Mouse (Mus musculus) retina, postnatal 7 days (tissue): ENCODE data around the gene Ell2.

Experiments
- DNase-seq: peaks from one replicate; pipeline ENCODE4 v3.0.0-alpha.2; 2012; ENCODE audit warnings: low read depth, low spot score

The Ell2 gene

DNA sequence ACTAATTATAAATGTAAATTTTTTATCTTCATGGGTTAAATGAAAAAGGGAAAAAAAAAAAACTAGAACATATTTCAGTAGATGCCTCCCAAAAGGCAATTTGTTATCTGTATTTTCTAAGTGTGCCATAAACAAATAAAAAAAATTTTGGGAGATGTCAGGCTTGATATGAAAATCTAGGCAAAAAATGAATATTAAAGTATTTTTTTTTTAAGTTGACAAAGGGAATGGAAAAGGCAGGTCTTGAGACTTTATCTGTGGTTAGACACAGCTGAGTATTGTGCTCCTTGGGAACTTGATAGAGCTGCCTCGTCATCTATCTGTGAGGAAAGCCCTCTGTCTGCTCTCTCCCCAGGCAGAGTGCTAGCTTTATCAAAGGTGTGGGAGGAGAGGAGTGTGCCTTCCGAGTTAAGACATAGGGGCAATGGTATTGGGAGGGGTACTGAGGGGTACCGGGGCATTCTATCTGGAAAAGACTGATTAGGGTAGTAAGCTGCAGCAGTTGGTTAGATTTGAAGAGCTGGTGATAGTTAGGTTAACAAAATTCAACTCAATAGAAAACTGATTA lies 27.1 kb downstream of the Ell2 start:
- DNase-seq = no peak

DNA sequence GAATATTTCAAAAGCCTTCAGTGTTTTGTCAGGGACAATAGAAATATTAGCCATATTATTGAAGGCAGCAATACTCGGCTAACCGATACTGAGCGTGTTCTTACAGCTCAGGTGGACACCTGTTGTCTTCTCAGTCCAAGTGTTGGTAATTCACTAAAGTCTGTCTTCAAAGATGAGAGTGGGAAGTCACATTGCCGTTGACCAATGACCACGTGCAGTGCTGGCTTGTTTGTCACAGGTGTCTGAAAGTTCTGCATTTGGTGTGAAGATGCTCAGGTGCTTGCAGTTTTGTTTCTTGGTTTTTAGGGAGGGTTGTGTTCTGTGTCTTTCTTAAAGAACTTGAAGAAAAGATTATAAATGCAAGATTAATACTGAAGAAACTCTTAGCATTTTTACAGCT lies 27.7 kb downstream of the Ell2 start:
- DNase-seq = no peak

DNA sequence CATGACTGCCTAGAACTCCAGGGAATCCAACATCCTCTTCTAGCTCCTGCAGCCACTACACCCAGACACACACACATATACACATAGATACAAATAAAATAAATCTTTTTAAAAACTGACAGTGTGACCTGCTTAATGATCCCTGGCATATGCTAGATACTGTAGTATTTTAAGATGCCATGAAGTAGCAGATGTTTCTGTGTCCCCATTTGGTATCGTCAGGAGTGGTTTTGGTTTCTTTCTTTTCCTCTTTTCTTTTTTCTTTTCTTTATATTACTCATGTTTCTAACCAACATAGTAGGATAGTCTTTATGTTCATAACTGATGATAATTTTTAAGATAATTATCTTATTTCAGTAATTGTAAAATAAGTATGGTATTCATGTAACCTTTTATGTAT lies 29.0 kb downstream of the Ell2 start:
- DNase-seq = no peak

DNA sequence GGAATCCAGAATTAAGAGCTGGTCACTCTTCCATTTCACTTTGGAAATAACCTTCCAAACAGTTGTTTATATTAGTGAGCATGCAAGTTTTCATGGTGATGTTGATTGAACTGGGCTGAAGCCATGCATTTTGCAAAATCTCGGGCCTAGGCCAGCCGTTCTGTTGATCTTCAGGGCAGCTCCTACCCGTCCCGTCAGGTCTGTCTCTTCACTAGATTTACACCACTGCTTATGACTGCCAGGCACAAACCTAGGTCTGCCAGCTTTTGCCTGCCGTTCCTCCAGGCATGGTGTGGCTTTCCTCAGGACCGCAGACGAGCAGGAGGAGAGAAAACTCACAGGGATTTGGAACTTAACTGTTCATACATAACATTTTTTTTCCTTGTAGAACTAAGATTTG lies 31.4 kb downstream of the Ell2 start:
- DNase-seq = no peak

DNA sequence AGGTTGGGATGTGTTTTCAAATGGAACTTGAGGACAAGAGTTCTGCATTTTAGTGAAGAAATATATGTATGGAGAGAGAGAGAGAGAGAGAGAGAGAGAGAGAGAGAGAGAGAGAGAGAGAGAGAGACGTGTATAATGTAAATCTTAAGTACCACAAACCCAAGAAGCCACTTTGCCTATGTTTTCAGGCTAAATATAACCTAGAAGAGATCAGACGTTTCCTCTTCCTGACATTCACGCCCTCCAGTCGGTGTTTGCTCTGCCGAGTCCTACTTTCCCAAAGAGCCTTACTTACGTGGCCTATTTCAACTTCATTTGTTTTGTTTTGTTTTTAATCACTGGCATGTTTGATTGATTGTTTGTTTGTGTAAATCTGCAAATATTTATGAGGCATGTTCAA lies 32.0 kb downstream of the Ell2 start:
- DNase-seq = no peak

DNA sequence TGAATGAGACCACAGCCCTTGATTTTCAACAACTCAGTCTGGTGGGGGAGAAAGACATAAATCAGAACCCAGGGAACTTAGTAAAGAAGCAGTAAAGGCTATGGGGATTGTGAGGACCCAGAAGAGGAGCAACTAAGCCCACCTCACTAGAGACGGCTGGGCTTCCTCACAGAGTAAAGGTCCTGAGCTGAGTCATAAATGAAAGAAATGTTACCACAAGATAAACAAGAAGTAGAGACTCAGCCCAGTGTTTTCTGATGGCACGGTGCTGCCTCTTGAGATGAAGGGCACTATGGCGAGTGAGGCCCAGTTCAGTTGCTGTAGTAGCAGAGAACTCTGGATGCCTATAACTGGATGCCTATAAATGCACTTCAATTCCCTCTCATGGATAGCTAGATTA lies 32.4 kb downstream of the Ell2 start:
- DNase-seq = no peak

DNA sequence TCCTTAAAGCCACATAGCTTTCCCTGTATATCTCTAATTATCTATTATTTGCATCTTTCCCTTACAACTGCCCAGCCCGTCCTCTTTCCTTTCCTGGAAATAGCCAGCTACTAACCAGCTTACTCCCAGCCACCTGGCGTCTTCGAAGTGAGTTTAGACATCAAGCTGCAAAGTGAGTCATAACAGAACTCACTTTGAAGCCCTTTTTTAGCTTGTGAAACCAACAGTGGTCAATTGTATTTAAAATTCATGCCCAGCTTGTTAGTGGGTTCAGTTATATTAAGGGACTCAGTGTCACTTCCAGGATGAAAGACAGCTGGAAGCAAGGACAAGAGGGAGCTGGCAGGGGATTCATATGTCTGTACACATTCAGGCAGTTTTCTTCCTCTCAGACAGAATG lies 33.5 kb downstream of the Ell2 start:
- DNase-seq = no peak

DNA sequence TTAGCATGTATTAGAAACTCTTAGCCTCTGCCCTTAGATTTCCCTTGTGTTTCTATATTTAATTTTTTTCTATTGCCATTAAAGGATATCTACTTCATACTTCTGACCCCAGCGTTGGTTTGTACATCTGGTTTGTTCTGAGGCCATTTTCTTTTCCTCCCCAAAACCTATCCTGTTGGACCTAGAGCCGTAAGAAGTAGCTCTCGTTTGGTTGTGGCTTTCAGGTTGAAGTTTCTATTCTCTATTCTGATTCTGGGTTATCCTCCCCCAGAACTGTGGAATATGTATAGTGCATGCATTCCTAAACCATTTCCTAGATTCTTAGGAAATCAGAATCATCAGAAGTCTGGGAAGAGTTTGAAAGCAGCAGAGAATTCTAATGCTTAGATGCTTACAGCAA lies 34.6 kb downstream of the Ell2 start:
- no peak for DNase-seq

DNA sequence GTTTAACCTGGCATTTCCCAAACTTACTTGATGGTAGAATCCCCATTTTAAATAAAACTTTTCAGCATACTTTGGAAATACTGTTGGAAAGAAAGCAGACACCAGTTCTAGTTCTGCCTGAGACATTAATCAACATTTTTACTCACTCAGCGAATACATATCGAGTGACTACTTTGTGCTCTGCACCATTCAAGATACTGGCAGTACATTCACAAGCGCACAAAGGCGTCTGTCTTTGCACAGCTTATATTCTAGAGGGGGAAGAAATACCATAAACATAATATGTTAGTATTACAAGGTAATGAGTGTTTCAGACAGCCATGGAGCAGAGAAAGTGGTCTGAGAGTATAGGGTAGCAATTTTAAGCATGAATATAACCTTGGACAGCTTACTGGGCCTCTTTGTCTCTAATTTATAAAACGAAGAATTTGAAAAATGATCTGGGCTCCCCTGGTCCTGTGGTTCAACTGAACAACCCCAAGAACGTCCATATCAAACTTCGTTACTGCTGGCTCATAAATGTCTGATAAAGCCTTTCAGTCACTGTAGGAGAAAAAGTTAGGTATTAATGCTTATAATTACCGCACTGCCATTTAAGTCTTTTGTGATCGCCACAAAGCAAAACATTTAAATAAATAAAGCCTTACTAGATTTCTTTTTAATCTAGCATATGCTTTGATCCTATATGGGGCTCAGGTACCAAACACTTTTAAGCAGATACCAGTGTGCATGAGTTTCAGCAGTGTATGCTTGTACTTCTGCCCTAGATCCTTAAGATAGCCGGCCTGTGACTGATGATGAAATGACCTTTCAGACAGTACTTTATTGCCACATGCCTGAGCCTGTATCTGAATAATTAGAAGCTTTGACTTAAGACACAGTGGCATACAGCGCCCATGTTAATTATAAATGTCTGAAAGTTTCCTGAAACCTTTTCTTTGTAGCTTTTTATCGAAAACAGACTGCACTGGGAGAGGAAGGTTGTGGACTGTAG lies 35.5 kb downstream of the Ell2 start:
- no peak for DNase-seq

DNA sequence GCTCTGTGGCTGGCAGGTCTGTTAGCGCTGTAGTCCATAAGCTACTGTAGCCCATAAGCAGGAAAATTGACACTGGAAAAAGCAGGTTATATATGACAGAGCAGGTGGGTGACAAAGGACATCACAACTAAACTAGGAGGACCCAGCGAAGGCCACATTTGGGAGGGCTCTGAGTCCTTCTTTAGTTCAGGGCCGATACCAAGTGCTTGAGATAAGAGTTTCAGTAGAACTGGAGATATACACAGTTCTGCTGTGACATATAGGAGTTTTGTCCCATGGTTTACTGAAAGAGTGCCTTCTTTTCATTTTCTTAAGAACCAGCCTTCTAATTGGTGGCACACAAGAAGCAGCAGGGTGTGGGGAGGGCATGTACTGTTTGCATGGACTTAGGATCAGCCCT lies 36.4 kb downstream of the Ell2 start:
- DNase-seq = no peak

DNA sequence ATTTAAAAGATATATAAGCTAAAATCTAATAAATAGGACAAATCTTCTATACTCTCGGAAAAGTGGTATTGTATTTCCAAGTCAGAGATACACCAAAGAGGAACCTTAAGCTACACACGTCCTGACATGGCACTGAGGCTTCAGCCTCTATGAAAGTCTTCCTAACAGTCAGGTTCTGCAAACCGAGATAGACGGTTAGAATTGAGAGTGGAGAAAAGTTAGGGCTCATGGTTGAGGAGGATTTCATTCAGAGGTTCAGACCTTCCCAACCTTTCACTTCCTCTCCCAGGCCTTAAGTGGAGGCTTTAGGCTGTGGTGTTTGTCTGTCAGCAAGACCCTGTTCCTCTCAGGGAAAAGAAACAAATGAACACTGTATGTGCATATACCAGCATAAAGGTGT lies 37.5 kb downstream of the Ell2 start:
- DNase-seq = no peak

DNA sequence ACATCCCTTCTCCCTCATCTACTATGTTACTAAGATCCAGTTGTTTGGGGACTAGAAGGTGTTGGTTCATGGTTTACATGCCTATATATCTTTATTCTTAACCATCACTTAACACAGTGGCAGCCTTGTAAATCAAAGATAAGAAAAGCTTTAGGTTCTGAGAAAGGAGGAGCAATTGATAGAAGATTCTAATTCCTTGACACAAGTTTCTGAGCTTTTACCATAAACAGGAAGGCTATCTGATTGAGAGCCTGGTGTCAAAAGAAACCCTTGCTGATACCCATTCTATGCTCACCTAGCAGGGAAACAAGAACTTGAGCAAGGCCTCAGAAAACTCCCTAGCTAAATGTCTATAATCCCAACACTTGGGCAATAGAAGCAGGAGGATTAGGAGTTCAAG lies 38.8 kb downstream of the Ell2 start:
- DNase-seq = no peak

DNA sequence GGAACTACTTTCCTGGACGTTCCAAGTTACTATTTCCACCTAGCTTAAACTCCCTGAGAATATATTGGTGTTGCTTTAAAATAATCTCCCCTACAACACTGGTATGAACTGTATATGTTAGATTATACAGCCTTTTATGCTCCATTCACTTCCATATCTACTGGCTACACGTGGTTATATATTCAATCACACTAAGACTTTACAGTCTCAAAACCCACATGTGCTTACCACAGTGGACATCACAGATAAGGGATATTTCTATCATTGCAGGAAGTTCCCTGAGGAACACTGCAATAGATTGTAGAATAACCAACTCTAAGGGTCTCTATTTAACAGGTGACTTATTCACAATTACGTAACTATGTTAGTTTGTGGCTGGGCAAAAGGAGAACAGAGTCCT lies 40.7 kb downstream of the Ell2 start:
- DNase-seq = no peak

DNA sequence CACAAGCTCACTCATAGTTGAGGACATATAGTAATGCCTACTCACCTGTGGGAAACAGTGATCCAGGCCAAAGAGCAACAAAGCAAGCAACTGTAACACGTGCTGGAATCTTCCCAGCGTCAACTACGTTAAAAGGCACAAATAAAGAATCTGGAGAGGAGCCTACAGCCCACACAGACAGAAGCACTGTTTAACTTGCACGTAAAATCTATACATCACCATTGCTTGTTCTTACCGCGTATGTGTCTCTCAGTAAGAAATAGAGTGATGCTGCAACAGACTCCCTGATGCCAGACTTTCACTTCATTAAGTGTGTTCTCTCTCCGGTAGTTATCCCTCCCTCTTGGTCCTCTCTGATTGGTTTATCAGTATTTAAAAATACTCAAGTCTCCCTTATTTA lies 42.1 kb downstream of the Ell2 start:
- no peak for DNase-seq

DNA sequence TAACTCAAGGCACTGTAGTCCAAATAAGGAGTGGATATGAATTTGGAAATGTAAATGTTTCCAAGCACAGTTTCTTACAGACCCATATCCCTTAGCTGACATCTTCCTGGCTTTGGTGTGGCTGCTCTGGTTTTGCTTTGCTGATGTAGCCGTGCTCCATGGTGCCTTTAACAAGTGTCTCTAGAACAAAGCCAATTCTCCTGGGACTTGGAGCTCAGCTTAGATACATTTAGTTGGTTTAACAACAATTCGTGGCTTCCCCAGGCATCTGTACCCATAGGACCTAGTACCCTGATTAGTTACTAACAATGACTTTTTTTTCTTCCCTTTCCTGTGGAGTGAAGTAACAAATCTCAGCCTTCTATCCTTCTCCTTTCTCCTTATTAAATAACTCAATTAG lies 44.2 kb downstream of the Ell2 start:
- DNase-seq = no peak

DNA sequence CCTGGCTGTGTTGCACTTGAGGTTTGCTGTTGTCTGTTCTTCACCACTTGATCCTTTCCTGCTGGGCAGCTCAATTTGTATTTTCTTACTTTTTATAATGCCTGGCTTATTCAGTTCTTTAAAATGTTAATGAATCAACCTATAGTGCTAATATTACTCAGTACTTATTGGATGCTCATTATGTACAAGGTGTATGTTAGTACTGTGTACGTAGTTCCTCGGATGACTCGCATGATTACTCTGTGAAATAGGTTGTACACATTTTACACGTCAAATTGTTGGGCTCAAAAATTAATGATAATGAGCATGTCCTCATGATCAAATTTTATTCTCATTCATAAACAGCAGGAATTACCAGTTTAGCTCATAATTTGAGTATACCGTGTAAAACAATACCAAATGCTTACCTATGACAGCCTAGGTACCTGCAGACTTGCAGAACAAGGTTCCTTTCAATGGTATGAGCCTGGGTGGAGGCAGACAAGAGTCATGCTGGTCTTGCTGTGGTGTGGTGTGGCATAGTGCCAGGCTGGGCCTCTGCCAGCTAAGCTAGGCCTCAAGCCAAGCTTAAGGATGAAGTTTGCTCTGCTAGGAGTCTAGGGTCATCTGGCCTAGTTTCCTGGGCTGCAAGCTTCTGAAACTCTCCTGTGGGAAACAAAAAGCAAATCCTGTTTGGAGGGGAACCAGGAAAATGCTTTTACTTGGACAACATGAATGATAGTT lies 45.8 kb downstream of the Ell2 start:
- no peak for DNase-seq

DNA sequence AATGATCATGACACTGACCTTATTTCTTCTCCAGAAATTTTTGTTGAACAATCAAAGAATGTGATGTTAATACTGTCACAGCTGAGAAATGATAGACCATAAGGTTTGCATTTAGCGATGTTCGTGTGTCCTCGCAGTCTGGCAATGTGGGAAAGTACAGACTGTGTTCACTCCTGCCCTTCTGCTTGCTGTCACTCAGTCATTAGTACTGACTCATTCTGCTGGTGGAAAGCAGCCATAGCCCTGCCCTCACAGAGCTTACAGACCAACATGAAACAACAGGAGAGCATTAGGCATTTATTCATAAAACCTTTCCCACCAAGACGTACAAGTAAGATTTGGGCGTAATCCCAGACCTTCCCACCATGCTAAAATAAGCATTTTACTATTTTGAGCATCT lies 47.8 kb downstream of the Ell2 start:
- DNase-seq = no peak

DNA sequence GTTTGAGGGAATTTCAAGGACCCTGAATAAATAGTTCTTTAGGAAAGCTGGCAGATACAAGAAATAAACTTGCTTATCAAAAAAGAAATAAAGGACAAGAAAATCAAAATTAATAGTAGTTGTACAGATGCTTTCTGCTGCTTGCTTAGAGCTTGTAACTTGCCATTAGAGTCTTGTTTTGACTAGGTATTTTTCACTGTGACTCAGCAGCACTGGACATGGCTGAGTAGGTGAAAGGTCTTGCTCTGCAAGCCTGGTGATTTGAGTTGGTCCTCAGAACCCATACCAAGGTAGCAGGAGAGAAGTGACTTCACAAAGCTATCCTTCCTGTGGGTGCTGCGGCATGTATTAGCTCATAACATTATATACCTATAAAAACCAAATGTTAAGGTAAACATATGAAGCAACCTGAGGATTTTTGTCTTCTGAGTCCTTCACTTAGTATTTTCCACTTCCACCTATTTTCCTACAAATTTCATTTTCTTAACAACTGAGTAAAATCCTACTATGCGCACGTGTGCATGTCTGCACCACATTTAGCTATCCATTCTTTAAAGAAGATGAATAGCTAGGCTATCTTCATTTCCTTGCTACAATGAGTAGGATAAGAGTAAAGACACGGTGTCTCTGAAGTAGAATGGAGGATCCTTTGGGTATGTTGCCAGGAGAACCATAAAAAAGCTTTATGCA lies 54.4 kb downstream of the Ell2 start:
- DNase-seq = no peak

DNA sequence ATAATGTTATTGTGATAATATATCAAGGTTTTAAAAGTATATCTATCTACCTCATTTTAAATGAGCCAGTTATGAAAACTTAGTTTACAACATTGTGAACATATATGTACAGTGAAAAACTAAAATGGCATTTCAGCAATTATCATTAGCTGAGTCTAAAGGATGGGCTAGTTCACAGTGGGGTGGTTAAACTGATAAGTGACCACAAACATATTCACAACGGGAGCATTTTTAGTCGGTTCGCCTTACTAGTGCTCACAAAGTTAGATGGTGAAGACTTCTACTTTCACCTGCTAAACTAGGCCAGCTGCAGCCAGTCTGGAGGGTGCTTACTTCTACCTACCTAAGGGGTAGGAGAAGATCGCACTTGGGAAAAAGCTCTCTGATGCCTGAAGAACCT lies 56.2 kb downstream of the Ell2 start:
- no peak for DNase-seq

DNA sequence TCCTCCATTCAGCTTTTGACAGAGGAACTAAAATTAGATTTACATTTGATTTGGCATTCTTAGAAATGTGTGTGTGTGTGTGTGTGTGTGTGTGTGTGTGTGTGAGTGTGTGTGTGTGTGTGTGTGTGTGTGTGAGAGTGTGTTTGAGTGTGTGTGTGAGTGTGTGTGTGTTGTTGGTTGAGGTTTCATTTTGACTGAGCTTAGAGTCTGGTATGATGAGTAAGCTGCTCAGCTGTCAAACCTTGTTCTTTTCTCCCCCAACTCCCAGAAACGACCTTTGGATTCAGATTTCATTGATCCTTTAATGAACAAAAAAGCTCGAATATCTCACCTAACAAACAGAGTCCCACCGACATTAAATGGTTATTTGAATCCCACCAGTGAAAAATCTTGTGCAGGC lies 56.7 kb downstream of the Ell2 start:
- DNase-seq = no peak

DNA sequence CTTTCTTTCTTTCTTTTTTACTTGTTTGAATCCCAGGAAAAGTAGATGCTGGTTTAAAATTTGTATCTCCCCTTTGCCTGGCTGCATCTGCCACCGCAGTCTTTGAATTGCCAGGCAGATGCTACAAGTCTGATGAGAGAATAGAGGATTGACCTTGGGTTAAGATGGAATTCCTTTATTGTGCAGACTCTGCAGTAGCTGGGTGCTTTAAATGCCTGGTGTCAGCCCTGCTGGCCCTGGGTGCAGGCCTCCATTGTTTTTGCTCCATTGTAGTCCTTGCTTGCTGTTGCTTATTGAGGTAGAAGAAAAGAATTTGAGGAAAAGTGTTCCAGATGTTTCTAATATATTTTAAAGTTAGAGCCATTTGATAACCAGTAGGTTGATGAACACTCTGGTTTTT lies 59.2 kb downstream of the Ell2 start:
- no peak for DNase-seq

DNA sequence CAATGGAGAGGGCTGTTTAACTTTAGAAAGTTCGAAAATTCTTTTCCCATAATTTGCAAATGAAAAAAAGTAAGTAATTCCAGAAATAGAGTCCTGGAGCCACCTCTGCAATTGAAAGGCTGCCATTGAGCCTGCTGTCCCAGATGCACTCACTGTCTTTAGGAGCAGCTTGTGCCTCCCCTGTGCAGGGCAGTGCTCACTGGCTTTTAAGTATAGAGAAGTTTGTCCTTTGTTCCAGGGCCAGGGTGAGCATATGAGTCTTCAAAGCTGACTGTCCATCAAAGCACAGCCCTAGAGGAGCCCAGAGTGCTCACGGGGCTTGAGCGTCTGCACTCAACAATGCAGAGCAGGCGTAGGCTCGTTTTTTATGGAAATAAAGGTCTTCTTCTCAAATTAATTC lies 59.7 kb downstream of the Ell2 start:
- no peak for DNase-seq
